Mouse (Mus musculus) neutrophil, adult 5-6 weeks (primary cell): ENCODE measurements around the gene Tmsb15b2. TPM values are rescaled to one million over a fixed set of nuclear protein-coding genes. Genes with fewer than 3 reads are reported as not detected.

ENCODE experiments used
- total RNA-seq: library from RNA; stranded (forward); fragments of 200-1000 nt; gene quantifications from 2 replicates; pipeline ENCODE4 v1.2.3, GENCODE M21; 2017

Gene Tmsb15b2
- total RNA-seq, 1 experiment from 2014 or later = not detected

Other genes with a start within 250 kb of the Tmsb15b2 start
- 128 and 145 TPM in 2 replicates for gene Morf4l2, start 231.8 kb downstream of the Tmsb15b2 start, total RNA-seq
- gene Glra4, start 195.4 kb downstream of the Tmsb15b2 start, total RNA-seq = not detected in 2 replicates
- 4.2 and 4.4 TPM in 2 replicates for gene Plp1, start 152.8 kb downstream of the Tmsb15b2 start, total RNA-seq
- not detected in 2 replicates for gene Rab9b, start 106.7 kb downstream of the Tmsb15b2 start, total RNA-seq
- not detected in 2 replicates for gene H2bfm, start 48.2 kb downstream of the Tmsb15b2 start, total RNA-seq
- 3.7 and 6.6 TPM in 2 replicates for gene Tmsb15l, start 1.4 kb upstream of the Tmsb15b2 start, total RNA-seq
- gene Tmsb15b1, start 1.4 kb upstream of the Tmsb15b2 start, total RNA-seq = 5.3 and 7.0 TPM in 2 replicates
- gene Zcchc18, start 17.7 kb upstream of the Tmsb15b2 start, total RNA-seq = 6.9 and 8.6 TPM in 2 replicates
- 18.8 and 24.4 TPM in 2 replicates for gene Slc25a53, start 62.8 kb upstream of the Tmsb15b2 start, total RNA-seq
- 12.6 and 13.1 TPM in 2 replicates for gene Fam199x, start 74.1 kb upstream of the Tmsb15b2 start, total RNA-seq
- gene Esx1, start 146.6 kb upstream of the Tmsb15b2 start, total RNA-seq = not detected in 2 replicates